Mouse (Mus musculus) c-Kit-positive CD71-positive TER-119-positive erythroid progenitor cells, embryonic 14.5 days (primary cell): ENCODE results near the gene Gprc5c.

ENCODE experiments used
- DNase-seq: peaks from one replicate; pipeline ENCODE4 v3.0.0-alpha.2; 2013; ENCODE audit warnings: low spot score

The Gprc5c gene

GRCm38 (mm10) chr11:114843818-114844463 lies 7.0 kb upstream of the Gprc5c start:
- no peak for DNase-seq

DNA sequence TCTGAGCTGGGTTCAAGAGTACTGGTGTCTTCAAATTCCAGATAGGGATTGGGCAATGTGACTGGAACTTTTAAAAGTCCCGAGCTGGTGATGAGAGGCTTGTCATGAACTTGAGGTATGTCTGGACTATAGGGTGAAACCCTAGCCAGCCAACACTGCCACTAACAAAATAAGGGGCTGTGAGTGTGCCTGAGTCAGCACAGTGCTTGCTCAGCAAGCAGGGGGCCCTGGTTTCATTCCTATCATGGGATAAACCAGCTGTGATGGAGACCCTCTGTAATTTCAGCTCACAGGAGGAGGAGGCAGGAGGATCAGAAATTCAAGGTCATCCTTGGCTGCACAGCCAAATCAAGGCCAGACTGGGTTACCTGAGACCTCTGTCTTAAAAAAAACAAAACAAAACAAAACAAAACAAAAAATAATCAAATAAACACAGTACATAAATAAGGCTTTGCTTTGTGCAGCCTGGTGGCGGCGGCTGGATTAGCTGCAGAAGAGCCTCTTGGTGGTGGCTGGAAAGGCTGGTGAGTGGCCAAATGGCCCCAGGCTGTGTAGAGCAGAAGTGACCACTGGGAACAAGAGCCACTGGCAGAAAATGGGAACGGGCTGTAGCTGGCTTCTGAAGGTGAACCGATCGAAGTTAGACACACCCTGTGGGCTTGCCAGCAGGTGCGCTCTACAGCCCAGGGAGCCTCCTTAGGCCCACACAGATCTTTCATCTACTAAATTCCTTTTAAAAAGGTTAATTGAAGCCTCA lies 6.3 kb upstream of the Gprc5c start:
- DNase-seq: no peak

- DNase-seq: no peak
Measured at GRCm38 (mm10) chr11:114846336-114846735, 4.6 kb upstream of the Gprc5c start.

DNA sequence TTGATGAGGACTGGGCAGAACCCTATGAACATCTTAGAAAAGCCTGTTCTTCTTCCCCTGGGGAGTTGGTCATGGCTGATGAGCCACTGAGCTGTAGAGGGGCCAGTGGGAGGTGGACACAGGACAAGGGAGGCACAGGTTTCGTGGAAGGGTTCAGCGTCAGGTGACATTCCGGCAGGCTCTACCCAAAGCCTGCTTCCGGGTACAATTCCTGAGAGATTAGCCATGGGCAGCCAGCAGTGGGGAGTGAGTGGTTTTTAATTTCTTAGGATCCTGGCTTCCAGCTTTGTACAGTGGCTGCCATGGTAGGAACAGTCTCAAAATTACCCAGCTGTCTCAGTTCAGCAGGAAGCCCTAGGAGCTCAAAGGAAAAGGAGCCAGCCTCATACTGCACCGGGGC lies 3.9 kb upstream of the Gprc5c start:
- no peak for DNase-seq

- no peak for DNase-seq
Measured at GRCm38 (mm10) chr11:114849572-114849971, 1.4 kb upstream of the Gprc5c start.

DNA sequence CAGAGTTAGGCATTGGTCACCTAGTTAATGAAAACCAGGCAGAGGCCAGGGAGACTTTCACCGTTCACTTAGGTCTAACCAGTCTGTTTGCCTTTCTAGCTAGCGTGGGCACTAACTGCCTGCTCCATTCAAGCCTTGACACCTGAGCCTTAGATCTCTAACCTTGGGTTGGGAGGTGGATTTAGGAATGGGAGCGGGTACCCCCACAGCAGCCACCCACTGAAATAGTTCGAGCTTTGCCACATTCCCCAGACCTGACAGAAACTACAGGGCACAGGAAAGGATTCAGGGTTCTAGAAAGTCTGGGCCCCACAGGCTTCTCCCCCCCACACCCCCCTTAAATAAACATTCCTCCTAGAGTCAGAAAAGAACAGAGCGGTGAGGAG lies 893 bp upstream of the Gprc5c start:
- DNase-seq: no peak

GRCm38 (mm10) chr11:114851269-114851607 lies 286 bp downstream of the Gprc5c start:
- DNase-seq: no peak

DNA sequence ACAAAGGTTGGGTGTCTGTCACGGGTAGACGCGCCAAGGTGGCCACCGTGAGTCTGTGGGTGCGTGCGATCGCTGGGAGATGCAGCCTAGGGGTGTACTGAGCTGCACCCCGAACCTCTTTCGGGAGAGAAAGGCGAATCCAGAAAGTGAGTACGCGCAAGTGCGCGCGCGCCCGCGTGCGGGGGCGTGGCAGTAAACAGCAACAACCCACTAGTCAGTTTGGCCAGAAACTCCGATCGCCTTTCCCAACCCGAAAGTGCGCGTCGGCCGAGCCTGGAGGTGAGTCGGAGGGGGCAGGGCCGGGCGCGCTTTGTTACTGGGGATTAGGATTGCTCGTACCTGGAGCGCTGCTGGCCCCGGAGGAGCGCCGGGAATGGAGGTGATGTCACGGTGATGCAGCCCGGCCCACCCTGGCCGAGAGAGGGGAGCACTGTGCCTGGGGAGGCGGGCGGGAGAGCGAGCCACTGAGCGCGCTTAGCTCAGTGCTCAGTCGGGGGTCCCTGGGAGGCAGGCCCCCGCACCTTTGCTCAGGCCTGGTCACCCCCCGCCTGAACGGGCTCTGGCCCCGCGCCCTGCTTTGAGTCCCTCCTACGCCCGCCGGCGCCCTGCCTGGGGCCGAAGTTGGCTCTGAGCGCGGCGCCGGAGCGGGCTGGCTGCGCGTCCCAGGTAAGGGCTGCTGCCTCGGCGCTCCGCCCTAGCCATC lies 807 bp downstream of the Gprc5c start:
- no peak for DNase-seq

DNA sequence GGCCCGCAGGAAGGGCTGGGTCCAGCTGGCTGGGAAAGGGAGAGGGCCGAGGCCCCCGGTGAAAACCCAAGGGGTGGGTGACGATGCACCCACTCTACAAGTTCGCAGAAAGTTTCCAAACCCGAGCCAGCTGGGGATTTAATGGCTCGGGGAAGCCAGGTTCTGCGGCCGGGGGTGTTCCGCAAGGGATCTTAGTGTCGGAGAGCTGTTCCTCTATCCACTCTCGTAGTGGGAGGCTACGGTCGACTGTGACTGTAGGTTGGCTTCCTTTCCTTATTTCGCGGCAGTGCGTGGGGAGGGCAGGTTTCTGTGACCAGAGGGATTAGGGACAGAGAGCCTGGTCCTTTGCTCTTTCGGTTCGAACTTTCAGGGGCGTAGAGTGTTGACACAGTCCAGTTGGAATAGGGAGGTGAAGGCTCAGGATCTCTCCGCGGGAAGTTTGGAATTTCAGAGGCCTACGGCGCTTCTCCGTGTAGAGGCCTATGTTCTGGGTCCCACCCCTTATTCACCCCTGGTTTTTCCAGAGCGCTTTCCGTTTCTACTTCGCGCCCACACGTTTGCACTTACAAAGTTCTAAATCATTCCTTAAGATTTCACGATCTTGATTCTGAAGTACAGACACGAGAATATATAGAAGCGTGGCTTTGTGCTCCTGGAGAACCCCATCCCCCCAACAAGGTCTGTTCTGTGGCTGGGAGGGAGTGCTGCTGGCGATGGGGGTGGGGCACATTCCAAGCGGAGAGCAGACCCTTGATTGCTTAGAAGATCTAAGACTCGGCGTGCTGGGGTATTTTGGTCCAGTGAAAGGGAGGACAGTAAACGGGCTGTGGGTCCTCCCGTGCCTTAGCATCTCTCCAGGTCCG lies 1.6 kb downstream of the Gprc5c start:
- DNase-seq: no peak

DNA sequence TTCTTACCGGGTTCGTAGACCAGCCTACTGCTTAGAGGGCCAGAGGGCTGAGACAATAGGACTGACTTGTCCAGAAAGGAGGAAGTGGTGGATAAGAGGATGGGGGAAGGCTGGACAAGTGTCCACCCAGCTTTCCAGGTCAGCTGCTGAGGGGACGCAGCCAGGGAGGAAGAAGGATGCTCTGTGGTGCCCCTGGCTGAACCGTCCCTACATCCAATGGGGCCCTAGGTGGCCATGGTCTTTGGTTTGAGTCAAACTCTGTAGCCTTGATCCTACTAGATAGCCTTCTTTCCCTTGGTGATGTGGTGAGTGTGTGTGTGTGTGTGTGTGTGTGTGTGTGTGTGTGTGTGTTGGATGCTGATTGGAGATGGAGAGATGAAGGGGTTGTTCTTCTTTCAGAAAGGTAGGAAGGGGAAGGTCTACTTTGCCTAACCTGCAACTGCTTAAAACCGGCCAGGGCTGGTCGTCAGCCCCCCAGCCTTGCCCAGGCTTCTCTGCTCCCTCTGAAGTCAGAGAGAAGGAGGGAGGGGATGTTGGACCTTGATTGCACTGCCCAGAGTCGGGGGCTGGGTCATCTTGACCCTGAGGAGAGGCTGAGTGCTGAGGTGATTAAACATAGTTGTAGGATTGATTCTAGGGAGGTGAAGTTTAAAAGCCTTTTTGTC lies 2.4 kb downstream of the Gprc5c start:
- no peak for DNase-seq

- no peak for DNase-seq
Measured at GRCm38 (mm10) chr11:114854581-114854980, 3.6 kb downstream of the Gprc5c start.

- no peak for DNase-seq
Measured at GRCm38 (mm10) chr11:114856125-114856524, 5.2 kb downstream of the Gprc5c start.

GRCm38 (mm10) chr11:114858641-114859040 lies 7.7 kb downstream of the Gprc5c start:
- DNase-seq: no peak

GRCm38 (mm10) chr11:114861057-114861456 lies 10.1 kb downstream of the Gprc5c start:
- no peak for DNase-seq

DNA sequence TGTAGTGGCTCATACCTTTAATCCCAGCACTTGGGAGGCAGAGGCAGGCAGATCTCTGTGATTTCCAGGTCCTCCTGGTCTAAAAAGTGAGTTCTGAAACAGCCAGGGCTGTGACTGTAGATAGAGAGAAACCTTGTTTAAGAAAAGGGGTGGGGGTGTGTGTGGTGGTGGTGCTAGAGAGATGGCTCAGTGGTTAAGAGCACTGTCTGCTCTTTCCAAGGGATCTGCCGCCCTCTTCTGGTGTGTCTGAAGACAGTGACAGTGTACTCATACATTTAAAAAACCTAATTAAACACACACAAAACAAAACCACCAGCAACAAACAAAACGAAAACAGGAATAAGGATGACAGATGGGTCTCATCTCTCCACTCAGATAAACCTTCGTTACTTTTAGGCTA lies 11.7 kb downstream of the Gprc5c start:
- no peak for DNase-seq

- no peak for DNase-seq
Measured at GRCm38 (mm10) chr11:114863918-114864420, 13.0 kb downstream of the Gprc5c start.

DNA sequence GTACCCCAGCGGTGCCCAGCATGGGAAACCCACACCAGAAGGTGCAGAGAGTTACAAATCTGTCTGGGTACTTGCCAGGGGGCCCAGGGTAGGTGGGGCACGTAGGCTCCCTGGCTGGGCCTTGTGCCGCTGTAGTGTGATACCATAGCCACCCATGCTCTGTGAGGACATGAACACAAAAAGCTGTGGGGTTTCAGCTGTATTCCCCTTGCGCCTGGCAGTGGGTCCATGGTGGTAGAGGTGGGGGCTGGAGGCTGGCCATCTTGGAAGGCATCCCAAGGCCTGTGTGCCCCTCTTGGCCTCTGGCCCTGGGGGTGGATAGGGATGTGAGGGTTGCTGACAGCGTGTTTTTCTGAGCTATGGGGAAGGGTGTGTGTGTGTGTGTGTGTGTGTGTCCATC lies 15.0 kb downstream of the Gprc5c start:
- DNase-seq: no peak

GRCm38 (mm10) chr11:114866486-114867360 lies 15.8 kb downstream of the Gprc5c start:
- DNase-seq: no peak

DNA sequence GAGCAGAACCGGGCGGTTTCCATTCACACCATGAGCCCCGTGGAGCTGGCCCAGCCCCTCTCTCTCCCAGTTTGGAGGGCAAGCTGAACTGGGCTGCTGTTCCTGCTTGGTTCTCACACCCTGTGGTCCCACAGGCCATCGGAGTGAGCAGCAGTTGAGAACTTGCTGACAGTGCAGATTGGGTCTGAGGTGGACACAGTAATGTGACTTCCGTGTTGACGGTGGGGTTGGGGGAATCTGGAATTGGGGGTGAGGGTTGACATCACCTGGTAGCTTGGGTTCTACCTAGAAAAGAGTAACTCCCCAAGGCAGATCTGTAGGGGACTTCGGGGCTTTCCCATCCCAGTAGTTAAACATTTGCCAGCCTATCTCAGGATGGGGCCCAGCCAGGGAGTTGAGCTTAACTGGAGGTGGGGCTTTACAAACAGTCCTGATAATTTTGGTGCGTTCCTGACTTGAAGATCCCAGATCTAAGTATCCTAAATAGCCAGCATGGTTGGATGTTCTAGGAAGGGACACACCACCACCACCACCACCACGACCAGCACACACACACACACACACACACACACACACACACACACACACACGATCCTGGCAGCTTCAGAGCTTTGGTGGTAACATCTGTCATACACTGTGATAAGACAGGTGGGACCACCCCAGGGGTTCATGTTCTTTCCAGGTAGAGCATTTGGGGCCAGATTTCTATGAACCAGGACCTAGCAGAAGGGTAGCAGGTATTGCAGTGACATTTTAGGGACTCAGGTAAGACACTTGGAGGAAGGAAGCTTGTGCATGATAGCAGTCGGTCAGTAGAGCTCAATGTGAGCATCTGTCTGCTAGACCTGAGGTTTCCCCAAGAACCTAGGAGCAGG lies 16.6 kb downstream of the Gprc5c start:
- DNase-seq: no peak

- DNase-seq: no peak
Measured at GRCm38 (mm10) chr11:114868280-114868679, 17.3 kb downstream of the Gprc5c start.
